Mouse (Mus musculus): Measurements from ENCODE around the gene Rad51. TPM values are rescaled to one million over a fixed set of nuclear protein-coding genes. Genes with fewer than 3 reads are reported as not detected.

Gene Rad51
- total RNA-seq, 2 experiments from 2014 or later = 0.70 to 0.74 TPM

Other genes starting within 250 kb of the Rad51 start
- 10 to 100 TPM; 37.4 to 39.4 TPM for gene Bahd1, start 212.4 kb upstream of the Rad51 start, total RNA-seq (2021)
- 1 to 10 TPM; 7.3 to 9.0 TPM for gene Chst14, start 186.3 kb upstream of the Rad51 start, total RNA-seq (2021)
- gene Ccdc32, start 83.4 kb upstream of the Rad51 start, total RNA-seq (2021) = 10 to 100 TPM; 16.5 TPM
- 1 to 10 TPM; 4.4 to 5.9 TPM for gene Rpusd2, start 78.0 kb upstream of the Rad51 start, total RNA-seq (2021)
- under 1 TPM; 0.33 to 0.45 TPM for gene Knl1, start 65.7 kb upstream of the Rad51 start, total RNA-seq (2021)
- gene Rmdn3, start 44.2 kb downstream of the Rad51 start, total RNA-seq (2021) = 100 to 1,000 TPM in 1 of 2 experiments, 10 to 100 TPM in 1; 72.4 to 101 TPM
- gene Gchfr, start 55.0 kb downstream of the Rad51 start, total RNA-seq (2021) = 10 to 100 TPM; 24.3 to 26.0 TPM
- under 1 TPM in 1 of 2 experiments, not detected in 1; 0.13 TPM for gene Gm14137, start 61.7 kb downstream of the Rad51 start, total RNA-seq (2021)
- gene Zfyve19, start 95.8 kb downstream of the Rad51 start, total RNA-seq (2021) = 10 to 100 TPM; 32.0 to 32.4 TPM
- 10 to 100 TPM; 12.5 to 13.1 TPM for gene Dnajc17, start 96.0 kb downstream of the Rad51 start, total RNA-seq (2021)
- gene Ppp1r14d, start 117.1 kb downstream of the Rad51 start, total RNA-seq (2021) = not detected
- gene Spint1, start 124.6 kb downstream of the Rad51 start, total RNA-seq (2021) = 1 to 10 TPM; 1.6 to 2.1 TPM
- under 1 TPM; 0.17 to 0.74 TPM for gene Rhov, start 158.5 kb downstream of the Rad51 start, total RNA-seq (2021)
- gene Vps18, start 175.9 kb downstream of the Rad51 start, total RNA-seq (2021) = 10 to 100 TPM; 24.0 TPM
- 10 to 100 TPM in 1 of 2 experiments, 1 to 10 TPM in 1; 9.7 to 10.5 TPM for gene Dll4, start 213.0 kb downstream of the Rad51 start, total RNA-seq (2021)
- 10 to 100 TPM in 1 of 2 experiments, 1 to 10 TPM in 1; 3.7 to 13.2 TPM for gene Chac1, start 238.4 kb downstream of the Rad51 start, total RNA-seq (2021)

Measured in adrenal gland, adult 18-20 months (tissue).